Mouse (Mus musculus): ENCODE data around the gene Elmsan1.

Elmsan1 gene

DNA sequence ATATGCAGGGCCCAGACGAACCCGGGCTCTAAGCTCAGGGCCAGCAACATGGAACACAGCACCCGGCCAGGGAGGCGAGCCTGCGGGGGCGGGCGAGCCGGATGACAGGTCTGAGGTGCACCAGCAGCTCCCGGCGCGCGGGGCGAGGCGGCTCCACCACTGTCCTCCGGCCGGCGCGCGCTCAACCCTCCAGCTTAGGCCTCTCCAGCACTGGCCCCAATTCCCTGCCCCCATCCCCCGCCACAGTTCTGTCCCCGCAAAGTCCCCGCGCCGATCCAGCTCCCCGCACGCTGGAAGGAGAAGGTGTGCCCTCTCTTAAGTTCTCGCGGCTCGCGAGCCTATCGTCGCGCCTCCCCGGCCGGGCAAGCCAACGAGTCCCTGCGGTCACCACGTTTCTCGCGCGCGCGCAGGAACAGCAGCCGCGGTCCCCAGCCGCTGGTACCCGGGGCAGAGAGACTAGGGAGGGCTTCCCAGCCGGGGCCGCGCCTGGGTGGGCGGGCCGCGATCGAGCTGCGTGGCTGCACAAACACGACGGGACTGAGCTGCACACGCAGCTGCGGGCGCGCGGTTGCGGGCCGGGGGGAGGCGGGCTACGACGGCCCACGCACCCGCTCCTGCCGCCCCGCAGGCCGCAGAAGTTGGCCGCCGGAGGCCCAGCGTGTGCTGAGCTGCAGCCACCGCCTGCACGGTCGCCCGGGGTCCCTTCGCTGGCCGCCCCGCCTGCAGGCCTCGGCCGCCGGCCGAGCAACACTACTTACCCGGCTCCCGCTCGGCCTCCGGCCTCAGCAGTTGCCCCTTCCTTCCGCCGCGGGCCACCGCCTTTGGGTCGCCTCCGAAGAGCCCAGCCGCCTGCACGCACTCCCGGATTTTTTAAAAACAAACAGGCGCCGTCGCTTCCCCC lies 25.7 kb downstream of the Elmsan1 start:
- DNase-seq (ENCODE audit: low spot score) = no peak

- DNase-seq (ENCODE audit: low spot score) = no peak
Observed at GRCm38 (mm10) chr12:84192280-84192679, 26.4 kb downstream of the Elmsan1 start.

GRCm38 (mm10) chr12:84191770-84192169 lies 26.9 kb downstream of the Elmsan1 start:
- DNase-seq (ENCODE audit: low spot score) = no peak

GRCm38 (mm10) chr12:84191190-84191589 lies 27.5 kb downstream of the Elmsan1 start:
- no peak for DNase-seq (ENCODE audit: low spot score)

GRCm38 (mm10) chr12:84190151-84190820 lies 28.4 kb downstream of the Elmsan1 start:
- DNase-seq (ENCODE audit: low spot score) = no peak

GRCm38 (mm10) chr12:84188881-84189444 lies 29.7 kb downstream of the Elmsan1 start:
- DNase-seq (ENCODE audit: low spot score) = no peak

GRCm38 (mm10) chr12:84187752-84188601 lies 30.7 kb downstream of the Elmsan1 start:
- DNase-seq (ENCODE audit: low spot score) = no peak

GRCm38 (mm10) chr12:84186950-84187349 lies 31.7 kb downstream of the Elmsan1 start:
- DNase-seq (ENCODE audit: low spot score) = no peak

- DNase-seq (ENCODE audit: low spot score) = no peak
Observed at GRCm38 (mm10) chr12:84186536-84186935, 32.1 kb downstream of the Elmsan1 start.

DNA sequence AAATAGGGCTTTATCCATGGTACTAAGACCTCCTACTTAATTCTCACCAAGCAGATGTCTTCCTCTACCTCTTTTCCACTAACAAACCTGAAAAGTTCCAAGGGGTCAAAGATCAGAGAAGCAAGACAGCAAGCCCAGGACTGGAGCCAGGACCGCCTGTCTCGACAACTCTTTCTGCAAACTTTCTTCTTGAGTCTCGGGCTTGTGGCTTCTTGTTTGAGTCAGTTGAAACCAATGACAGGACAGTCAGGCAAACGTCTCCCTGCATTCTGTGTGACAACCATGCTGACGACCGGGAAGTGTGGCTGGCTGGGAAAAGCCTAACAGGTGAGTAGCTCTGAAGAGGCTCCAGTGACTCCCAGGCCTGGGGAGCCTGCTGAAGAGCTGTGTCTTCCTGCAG lies 33.1 kb downstream of the Elmsan1 start:
- no peak for DNase-seq (ENCODE audit: low spot score)

DNA sequence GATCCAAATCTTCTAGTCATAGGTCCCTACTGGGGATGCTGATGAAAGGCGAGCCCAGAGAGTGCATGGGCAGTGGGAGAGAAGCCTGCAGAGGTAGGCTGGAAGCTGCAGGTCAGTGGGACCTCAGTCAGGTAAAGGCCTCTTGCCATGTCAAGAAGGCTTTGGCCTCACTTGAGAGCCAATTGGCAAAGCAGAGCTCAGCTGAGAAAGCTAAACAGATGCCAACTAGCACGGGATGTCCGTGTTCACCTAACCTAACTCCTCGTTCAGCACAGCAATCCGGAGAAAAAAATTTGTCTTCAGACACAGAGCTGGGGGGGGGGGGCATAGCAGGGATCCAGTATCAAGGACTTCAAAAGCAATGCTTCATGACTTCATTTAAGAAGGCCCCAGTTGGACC lies 33.7 kb downstream of the Elmsan1 start:
- no peak for DNase-seq (ENCODE audit: low spot score)

- no peak for DNase-seq (ENCODE audit: low spot score)
Observed at GRCm38 (mm10) chr12:84181999-84182398, 36.7 kb downstream of the Elmsan1 start.

GRCm38 (mm10) chr12:84180701-84181435 lies 37.8 kb downstream of the Elmsan1 start:
- no peak for DNase-seq (ENCODE audit: low spot score)

- no peak for DNase-seq (ENCODE audit: low spot score)
Observed at GRCm38 (mm10) chr12:84180090-84180489, 38.6 kb downstream of the Elmsan1 start.

DNA sequence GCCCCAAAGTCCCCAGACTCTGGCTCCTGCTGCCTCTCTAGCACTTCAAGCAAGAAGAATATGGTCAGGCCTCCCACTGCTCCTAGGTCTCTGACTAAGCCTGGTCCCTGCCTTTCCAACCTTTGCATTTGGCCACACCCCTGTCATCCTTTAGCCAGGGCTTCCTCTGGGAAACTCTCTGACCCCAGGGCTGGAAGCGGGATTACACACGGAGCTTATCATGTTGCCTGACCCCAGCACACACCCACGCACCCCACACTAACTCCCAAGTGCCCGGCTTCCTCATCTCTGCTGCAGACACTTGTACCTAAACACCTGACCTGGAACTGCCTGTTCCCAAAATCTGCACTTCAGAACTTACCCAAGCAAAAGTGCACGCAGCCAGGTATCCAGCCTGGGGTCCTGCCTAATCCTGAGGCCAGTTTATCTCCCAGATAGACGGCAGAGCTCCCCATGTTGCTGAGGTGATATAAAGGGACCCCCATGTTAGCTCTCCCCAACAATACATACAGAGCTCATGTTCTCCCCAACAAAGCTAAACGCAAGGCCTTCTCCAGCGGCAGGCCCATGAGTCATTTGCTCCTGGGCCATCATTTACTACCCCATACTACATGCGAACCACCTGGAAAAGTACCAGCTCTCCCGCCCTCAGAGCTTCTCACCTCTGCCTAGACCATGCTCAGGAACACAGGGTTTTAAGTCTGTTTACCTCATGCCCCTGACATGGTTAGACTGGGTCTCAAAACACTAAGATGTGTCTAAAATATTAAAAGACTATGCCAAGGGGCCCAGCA lies 39.8 kb downstream of the Elmsan1 start:
- no peak for DNase-seq (ENCODE audit: low spot score)

- no peak for DNase-seq (ENCODE audit: low spot score)
Observed at GRCm38 (mm10) chr12:84178052-84178451, 40.6 kb downstream of the Elmsan1 start.

DNA sequence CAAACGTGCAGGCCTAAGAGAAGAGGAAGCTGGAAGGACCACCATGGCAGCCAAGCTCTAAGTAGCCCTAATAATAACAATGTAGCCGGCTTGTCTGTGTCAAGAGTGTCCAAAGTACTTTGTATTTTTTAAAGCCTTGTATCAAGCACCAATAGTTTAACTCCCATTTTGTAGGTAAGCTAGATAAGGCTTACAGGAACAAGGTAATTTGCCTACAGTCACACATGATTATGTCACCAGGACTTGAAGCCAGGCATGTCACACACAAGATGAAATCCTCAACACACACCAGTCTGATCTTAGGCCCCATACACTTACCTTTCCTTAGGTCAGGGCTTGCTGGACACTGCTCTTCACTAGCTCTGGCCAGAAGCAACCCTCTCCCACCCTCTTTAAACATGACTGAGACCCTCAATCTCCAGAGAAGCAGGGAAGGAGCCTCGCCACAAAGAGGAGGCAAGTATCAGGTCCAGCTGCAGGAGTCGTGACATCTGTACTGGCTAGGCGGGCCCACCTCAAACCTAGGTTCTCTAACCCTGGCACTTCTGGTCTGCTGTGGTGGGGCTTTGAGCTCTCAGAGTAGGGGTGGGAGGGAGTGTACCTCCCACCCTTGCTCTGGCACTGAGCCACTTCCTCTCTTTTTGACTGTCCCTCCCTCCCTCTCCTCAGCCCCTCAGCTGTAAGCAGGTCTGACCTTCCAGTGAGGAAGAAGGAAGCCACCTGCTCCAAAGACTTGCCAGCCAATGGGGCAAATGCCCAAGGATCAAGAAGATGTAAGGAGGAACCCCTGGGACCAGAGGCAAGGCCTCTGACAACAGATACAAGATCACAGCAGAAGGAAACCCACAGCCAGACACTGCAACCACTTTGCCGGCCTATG lies 41.6 kb downstream of the Elmsan1 start:
- DNase-seq (ENCODE audit: low spot score) = no peak

- DNase-seq (ENCODE audit: low spot score) = no peak
Observed at GRCm38 (mm10) chr12:84176126-84176769, 42.4 kb downstream of the Elmsan1 start.

DNA sequence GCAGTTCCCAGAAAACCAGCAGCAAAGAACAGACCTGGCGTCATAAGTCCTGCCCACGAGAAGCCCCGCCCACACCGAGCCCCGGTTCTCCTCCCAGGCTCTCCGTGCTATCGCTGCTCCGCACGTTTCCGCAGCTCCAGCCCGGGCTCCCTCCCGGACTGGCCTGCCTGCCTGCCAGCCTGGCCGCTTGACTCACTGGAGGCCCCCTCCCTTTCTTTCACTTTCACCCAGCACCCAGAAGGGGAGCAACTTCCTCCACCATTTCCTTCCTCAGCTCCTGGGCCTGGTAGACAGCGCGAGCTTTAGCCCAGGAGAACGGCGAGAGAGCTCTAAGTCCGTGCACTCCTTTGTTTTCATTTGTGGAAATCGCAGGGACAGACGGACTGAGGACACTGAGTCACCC lies 43.0 kb downstream of the Elmsan1 start:
- no peak for DNase-seq (ENCODE audit: low spot score)
